Comparison of ENCODE assay signal across 21 mouse cellular contexts in the genomic region with DNA sequence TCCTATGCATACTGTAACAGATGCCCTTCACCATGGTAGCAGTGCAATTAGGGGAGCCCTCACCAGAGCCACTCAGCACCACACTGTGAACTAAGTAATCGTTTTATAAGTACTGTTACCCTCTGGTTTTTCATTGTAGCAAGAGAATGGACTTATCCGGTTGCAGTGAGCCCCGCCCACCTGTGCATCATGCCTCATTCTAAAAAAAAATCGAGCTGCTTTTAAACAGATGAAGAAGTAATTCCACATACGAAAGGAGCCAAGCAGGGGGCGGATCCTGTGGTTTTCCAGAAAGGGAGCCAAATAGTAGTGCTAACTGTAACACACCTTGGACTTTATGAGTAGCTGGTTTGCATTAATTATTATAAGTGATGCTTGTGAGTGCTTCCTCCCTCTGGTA. TPM values are rescaled to one million over a fixed set of nuclear protein-coding genes. Genes with fewer than 3 reads are reported as not detected.
DNase-seq lines count a peak whose midpoint lies in the region; ATAC-seq lines count a peak whose summit lies in the region.
"Had no signal": no experiment of that assay in that cellular context is flagged by ENCODE, and none has a peak within 500 bp of the region (broad histone marks: within the 10 kb centered on the region; RNA-seq: fewer than 3 reads in every experiment).

No protein-coding gene starts in this region.

- no peak overlapping the region for H3K9ac ChIP-seq in kidney, embryonic 15.5 days
- H3K9ac ChIP-seq: forebrain, postnatal 0 days; hindbrain, embryonic 12.5 days; limb, embryonic 12.5 days; liver, embryonic 14.5 days; midbrain, embryonic 15.5 days had no signal

- H3K27ac ChIP-seq in kidney, embryonic 15.5 days: no peak overlapping the region
- H3K27ac ChIP-seq in hindbrain, embryonic 10.5 days: no peak overlapping the region
- H3K27ac ChIP-seq: forebrain, embryonic 10.5 days; gastrocnemius, adult 2 months; heart, embryonic 10.5 days; hindbrain, embryonic 12.5 days; limb, embryonic 12.5 days; liver, embryonic 14.5 days; midbrain, embryonic 15.5 days had no signal

- no peak overlapping the region for H3K4me3 ChIP-seq in kidney, embryonic 15.5 days (replicated peaks)
- H3K4me3 ChIP-seq in hindbrain, embryonic 10.5 days: no peak overlapping the region
- H3K4me3 ChIP-seq: forebrain, embryonic 10.5 days; gastrocnemius, adult 2 months; heart, embryonic 10.5 days; hindbrain, embryonic 12.5 days; limb, embryonic 12.5 days; midbrain, embryonic 15.5 days had no signal

- H3K27me3 ChIP-seq in kidney, embryonic 15.5 days: no peaks in the 10 kb centered on the region
- H3K27me3 ChIP-seq in hindbrain, embryonic 10.5 days (ENCODE audit: insufficient read depth, poor library complexity, severe bottlenecking): no peaks in the 10 kb centered on the region
- H3K27me3 ChIP-seq: CH12.LX; hindbrain, embryonic 12.5 days; limb, embryonic 12.5 days; midbrain, embryonic 15.5 days had no signal

- peak; percentile 29 for DNase-seq in kidney, adult 11 months
- DNase-seq in lung, adult 18-20 months: peak; percentile 67 to 73
- DNase-seq in lung, postnatal 10 days: no peak
- peak; percentile 68 for DNase-seq in 3T3-L1 (ENCODE audit: low read depth, low spot score)
- peak; percentile 75 for DNase-seq in brain, adult 2 months (ENCODE audit: low read depth, low spot score)
- no peak for DNase-seq in cerebellum, postnatal 36 days
- DNase-seq in hindbrain, embryonic 10.5 days (ENCODE audit: low spot score): no peak
- DNase-seq: adrenal gland, adult 2 months; cerebellum, adult 9-11 months; forebrain, postnatal 0 days; gastrocnemius, adult 2 months; spleen, adult 18-20 months; thymus, postnatal 25 days had no signal

- no peak for ATAC-seq in kidney, embryonic 15.5 days (replicated peaks; ENCODE audit: low FRiP score)
- ATAC-seq: forebrain, postnatal 0 days; midbrain, embryonic 15.5 days had no signal

- 87% methylated on average over 6 of the region's 6 CpGs for WGBS in kidney, embryonic 15.5 days
- WGBS in hindbrain, embryonic 10.5 days: 85% methylated on average over 6 of the region's 6 CpGs

- H3K36me3 ChIP-seq in kidney, embryonic 15.5 days: no peaks in the 10 kb centered on the region
- no peaks in the 10 kb centered on the region for H3K36me3 ChIP-seq in hindbrain, embryonic 10.5 days
- H3K36me3 ChIP-seq: heart, embryonic 10.5 days; hindbrain, embryonic 12.5 days; midbrain, embryonic 15.5 days had no signal

- peaks cover 18% of the 10 kb centered on the region for H3K4me1 ChIP-seq in kidney, embryonic 15.5 days
- H3K4me1 ChIP-seq in hindbrain, embryonic 10.5 days (replicated peaks): peaks cover 63% of the 10 kb centered on the region

- H3K4me2 ChIP-seq in kidney, embryonic 15.5 days: no peak overlapping the region
- H3K4me2 ChIP-seq: hindbrain, embryonic 12.5 days; limb, embryonic 12.5 days; midbrain, embryonic 15.5 days had no signal

- H3K9me3 ChIP-seq in kidney, embryonic 15.5 days (replicated peaks): no peaks in the 10 kb centered on the region
- H3K9me3 ChIP-seq in hindbrain, embryonic 10.5 days: no peaks in the 10 kb centered on the region
- H3K9me3 ChIP-seq: forebrain, embryonic 10.5 days; heart, embryonic 10.5 days; hindbrain, embryonic 12.5 days; limb, embryonic 12.5 days; midbrain, embryonic 15.5 days had no signal

RNA-seq across cellular contexts. Expression of gene Bcr, which starts 58.1 kb away (rescaled TPM):
- polyA plus RNA-seq in kidney, embryonic 15.5 days (2015; fragmentation: Nextera tagmentation; extraction: Ambion mirVana): 6.0 and 6.6 TPM in 2 replicates
- 6.6 and 7.8 TPM in 2 replicates for polyA plus RNA-seq in hindbrain, embryonic 10.5 days (2016; fragmentation: Nextera tagmentation; extraction: Ambion mirVana)

Comparison
In these comparisons a context has a peak if more than half of its experiments do, and no peak if none do; other contexts are left out.
1. DNase-seq: peak in kidney, adult 11 months (single experiment), lung, adult 18-20 months (2 of 2), 3T3-L1 (single experiment) and brain, adult 2 months (single experiment); none in lung, postnatal 10 days (single experiment), cerebellum, postnatal 36 days (0 of 2) and hindbrain, embryonic 10.5 days (single experiment).